Mouse (Mus musculus): ENCODE data around the gene Abcc12. TPM values are rescaled to one million over a fixed set of nuclear protein-coding genes. Genes with fewer than 3 reads are reported as not detected.

Gene Abcc12
- not detected for polyA plus RNA-seq (2017; shearing (Covaris generic))

GRCm38 (mm10) chr8:86580458-86580857 is at the start of gene Abcc12:
Gene Abcc12, minus strand, starts transcription at chr8:86580686.

GRCm38 (mm10) chr8:86623911-86624731 is 43.6 kb upstream of the Abcc12 start, which contains the start of gene Lonp2:
Gene Lonp2, plus strand, starts transcription at chr8:86624043.

Other genes starting within 250 kb of the Abcc12 start
- 78.2 TPM for gene Lonp2, start 43.4 kb upstream of the Abcc12 start, polyA plus RNA-seq (2017; shearing (Covaris generic))
- gene Gm10638, start 165.0 kb upstream of the Abcc12 start, polyA plus RNA-seq (2017; shearing (Covaris generic)) = 1.1 TPM
- 33.6 TPM for gene Siah1a, start 165.2 kb upstream of the Abcc12 start, polyA plus RNA-seq (2017; shearing (Covaris generic))

Measured in effector memory CD4-positive, alpha-beta T cell, adult 5 months (primary cell).